Mouse (Mus musculus): Measurements from ENCODE around the gene Mutyh.
"Not testable (repeated sequence)": the region's sequence is repeated elsewhere in the genome, so short reads cannot be mapped to it uniquely, and the experiment has no call there.

Gene Mutyh

DNA sequence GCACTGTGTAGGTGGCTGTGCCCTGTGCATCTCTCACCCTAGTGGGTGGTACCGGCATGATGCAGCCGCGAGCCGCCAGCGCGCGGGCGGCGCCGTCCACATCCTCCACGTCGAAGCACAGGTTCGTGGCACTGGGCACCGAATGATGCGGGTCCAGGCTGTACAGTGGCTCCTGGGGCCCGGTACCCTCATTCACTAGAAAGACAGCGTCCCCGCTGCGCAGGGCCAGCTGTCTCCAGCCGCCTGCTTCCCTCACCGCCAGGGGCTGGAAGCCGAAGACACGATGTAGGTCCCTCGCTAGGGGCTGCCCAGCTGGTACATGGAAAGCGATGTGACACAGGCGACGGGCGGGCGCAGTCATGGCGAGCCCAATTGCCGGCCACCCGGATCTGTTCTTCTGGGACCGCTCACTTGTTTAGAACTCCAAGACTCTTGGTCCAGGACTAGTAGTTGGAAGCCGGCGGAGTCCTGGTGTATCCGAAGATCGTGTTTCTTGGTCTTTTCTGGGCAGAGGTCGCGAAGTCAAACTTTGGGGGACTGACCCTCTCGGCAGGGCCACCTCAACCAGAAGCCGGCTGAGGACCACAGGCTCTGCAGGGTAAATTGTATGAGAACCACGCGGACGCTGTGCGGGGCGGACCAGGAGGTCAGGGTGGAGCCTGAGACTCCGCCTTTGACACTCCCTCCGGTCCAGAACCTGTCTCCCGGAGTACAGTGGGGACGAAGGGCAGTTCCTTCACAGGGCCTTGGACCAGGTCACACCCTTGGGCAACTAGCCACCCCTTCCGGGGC is 13.6 kb downstream of the Mutyh start:
- DNase-seq (ENCODE audit: inconsistent ontology term): no peak

DNA sequence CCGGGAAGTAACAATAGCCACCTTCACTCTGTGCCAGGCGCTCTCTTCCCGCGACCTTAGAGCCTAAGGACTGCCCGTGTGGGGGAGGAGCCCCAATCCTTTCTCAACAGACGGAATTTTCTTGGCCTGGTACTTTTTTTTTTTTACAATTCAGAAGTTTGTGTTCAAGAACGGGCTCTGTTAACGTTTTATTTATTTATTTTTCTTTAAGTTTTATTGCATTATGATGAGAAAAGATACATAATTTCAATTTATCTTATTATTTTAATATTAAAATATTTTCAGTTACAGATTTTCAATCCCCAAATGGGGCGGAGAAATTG is 14.1 kb downstream of the Mutyh start, which contains the start of gene Hpdl:
Gene Hpdl, minus strand, starts transcription at position 14 of the 323 bp plus-strand sequence.
- DNase-seq (ENCODE audit: inconsistent ontology term): peak; percentile 83

DNA sequence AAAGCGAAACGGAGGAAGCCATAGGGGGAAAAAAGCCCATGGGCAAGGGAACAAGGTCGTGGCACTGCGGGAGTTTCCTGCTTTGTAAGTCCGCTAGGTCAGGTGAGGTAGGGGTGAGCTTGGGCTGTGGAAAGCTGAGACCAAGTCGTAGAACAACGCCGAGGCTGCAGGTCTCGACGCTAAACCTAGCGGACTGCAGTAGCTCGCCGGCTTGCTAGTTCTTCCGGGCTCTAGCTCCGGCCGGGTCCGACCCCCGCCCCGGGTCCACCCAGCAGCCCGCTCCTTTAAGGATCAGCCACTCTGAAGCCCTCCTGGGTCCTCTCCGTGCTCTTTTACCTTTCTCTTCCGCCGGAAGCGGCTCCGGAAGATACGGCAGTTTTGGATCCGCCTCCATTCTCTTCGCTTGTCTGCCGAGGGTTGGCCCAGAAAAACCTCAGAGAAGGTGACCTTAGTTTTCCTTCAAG is 17.1 kb downstream of the Mutyh start:
- peak; percentile 49 for DNase-seq (ENCODE audit: inconsistent ontology term)

DNA sequence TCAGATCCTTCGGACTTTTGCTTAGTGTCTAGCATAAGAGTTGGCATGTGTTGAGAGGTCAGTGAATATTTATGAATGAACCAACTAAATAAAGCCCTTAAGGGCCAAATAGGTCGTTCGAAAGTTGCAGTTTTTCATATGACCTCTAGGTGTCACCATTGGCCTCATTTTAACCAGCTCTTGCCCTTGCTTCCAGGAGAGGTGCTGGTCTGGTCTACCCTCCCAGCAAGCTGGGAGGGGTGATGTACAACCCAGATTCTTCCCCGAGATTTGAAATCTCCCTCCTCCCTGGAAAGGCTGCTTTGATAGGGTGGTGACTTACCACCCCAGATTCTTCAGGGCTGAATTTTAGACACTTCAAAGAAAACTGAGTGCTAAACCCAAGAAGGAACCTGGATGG is 20.3 kb downstream of the Mutyh start:
- peak; percentile 66 for DNase-seq (ENCODE audit: inconsistent ontology term)

DNA sequence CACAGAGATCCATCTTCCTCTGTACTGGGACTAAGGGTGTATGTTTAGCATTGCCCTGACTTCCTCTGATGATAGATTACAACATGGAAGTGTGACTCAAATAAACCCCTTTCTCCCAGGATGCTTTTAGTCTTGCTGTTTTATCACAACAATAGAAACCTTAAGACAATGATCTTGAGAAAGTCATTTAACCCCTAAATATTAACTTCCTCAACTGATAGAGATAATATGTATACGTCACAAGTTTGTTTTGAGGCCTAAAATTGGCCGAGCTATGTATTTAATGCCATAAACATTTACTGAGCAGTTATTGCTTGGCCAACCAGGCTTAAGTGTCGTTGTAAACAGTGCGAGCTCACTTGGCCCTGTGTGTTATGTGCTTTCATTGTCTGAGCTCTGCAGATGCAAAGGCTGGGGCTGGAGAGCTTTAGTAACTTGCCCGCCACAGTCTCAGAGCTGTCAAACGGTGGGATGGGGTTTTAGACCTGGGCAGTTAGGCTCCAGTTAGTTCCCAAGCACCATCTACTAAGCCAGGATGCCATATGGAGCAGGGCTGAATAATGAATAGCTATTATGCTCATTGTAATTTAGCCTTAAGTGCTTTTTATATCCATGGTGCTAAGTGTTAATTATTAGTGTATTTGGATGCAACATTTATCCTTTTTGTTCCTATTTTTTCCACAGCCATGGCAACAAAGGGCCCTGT is 22.0 kb downstream of the Mutyh start:
- no peak for DNase-seq (ENCODE audit: inconsistent ontology term)

DNA sequence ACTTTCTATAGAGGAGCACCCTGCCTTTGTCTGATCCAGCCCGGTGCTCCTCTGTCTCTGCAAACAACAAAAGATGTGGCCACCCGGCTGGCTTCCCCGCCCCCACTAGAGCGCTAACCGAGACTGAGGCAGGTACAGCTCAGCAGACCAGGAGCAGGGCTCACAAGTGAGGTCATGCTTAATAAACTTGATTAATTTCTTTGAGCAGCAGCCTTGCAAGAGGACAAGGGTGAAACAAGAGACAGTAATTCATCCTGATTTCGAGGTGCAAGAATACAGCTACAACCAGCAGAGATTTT is 22.5 kb downstream of the Mutyh start:
- DNase-seq (ENCODE audit: inconsistent ontology term): no peak

DNA sequence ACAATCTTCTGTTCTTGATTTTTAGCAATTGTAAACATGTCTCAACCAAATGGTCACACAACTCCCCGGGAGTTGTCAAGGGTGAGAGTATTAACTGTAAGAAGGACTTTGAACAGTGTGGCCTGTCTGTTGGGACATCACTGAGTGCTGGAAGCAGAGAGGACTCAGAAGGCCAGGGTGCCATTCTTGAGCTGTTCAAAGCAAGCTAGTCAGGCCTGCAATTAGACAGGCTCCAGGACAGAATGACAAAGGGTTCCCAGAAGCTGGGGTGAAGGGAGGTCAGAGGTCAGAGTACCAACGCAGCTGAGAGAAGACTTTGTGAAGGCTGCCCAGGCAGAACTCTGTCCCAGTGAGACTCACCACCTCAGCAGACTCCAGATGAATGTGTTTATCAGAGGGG is 31.5 kb downstream of the Mutyh start:
- DNase-seq (ENCODE audit: inconsistent ontology term): no peak

DNA sequence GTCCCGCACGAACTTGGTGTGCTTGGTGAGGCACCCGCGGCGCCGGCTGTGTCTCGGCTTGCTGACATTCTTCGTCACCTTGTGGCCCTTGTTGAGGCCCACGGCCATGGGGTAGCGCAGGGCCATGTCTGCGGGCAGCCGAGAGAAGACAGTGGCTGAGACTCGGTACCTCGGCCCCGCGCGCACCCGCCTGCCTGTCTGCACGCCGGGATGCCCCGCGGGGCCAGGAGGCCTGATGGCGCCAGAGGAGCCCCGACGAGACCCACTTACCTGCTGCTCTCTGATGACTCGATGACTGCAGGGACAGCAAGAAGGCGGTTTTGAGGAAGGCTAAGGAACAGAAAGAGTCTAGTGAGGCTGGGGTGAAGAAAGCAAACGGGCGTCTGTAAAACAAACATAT is 32.6 kb downstream of the Mutyh start:
- not testable (repeated sequence) for DNase-seq (ENCODE audit: inconsistent ontology term)

DNA sequence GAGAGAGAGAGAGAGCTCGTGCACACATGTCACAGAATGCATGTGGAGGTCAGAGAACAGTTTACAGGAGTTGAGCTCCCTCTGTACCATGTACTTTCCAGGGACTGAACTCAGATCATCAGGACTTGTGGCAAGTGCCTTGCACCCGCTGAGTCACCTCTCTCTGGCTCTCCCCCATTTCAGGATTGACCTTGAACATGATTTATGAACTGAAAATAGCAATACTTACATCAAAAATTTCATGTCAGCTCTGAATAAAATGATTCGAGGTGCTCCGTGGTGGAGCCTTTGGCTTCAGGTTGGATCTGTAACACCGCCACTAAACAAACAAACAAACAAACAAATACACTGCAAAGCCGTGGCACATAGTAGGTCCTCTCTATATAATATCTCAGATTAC is 33.3 kb downstream of the Mutyh start:
- DNase-seq (ENCODE audit: inconsistent ontology term): no peak

DNA sequence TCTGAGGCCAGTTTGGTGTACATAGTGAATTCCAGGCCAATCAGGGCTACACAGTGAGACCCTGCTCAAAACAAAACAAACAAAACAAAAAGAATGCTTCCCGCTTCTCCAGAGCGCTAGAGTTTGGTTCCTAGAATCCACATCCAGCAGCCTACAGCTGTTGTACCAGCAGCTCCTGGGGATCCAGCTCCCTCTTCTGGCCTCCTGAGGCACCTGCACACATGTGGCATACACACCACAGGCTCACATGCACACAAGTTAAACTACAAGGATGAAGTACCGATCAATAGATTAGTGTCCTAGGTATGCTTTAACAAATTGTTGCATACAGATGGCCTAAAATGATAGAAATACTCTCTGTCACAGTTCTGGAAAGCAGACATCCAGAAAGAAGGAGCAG is 36.8 kb downstream of the Mutyh start:
- no peak for DNase-seq (ENCODE audit: inconsistent ontology term)

DNA sequence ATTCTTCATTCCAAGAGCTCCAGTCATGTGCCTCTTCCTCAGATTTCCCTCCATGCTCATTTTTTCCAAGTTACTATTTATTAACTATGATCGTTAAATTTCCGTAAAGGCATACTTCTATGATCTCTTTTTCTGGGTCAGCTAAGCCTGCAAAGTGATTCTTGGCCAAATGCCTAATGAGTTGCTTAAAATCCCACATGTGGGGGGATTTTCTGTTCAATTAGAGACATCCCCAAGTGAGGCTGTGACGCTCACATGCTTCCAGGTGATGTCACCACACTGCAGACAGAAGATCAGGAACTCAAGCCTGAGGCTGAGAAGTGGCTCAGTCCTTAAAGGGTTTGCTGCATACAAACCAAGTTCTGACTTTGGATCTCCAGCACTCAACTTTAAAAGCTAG is 42.4 kb downstream of the Mutyh start:
- DNase-seq (ENCODE audit: inconsistent ontology term): peak; percentile 14

DNA sequence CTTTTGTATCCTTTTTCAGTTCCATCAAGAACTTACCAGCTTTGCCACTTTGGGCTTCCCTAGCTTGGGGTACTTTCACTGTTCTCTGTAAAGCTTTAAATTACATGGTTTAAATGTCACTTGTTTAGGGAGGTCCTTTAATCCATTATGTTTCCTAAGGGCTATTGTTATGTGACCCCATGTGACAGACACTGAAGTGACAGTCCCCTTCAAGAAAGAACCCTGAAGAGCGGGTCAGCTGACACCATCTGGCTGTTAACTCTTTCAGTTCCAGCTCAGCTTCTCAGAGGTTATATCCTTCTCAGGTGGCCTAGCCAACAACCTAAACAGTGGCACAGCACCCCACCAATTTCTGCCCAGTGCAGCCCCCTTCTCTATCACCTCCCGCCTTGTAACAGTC is 46.8 kb downstream of the Mutyh start:
- DNase-seq (ENCODE audit: inconsistent ontology term): no peak

DNA sequence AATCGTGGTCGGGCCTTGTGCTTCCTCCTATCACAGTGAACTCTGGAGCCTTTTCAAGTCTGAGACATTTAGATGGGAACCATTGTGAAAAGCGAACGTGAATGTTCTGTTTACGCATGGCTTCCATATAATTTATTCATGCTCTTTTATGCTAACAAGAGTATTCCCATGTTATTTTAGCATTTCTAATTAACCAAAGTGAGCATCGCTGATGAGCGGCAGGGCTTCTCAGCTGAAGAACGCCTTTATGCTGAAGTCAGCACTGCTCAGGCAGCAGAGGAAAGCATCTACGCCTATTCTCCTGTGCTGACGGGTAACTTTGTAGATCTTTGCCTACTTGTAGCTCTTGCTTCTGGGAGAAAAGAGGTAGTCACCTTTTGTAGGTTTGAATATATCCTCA is 49.7 kb downstream of the Mutyh start:
- no peak for DNase-seq (ENCODE audit: inconsistent ontology term)

DNA sequence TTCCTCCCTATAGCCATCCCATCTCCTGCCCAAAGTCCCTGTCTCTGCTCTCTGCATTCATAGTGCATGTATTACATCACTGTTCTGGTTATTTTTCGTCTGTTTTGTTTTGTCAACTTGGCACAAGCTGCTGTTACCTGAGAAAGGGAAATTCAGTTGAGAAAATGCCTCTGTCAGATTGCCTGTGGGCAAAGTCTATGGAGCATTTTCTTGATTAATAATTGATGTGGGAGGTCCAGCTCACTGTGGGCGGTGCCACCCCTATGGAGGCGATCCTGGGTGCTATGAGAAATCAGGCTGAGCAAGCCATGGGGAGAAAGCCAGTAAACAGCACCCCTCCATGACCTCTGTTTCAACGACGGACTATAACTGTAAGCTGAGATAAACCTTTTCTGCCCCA is 52.2 kb downstream of the Mutyh start:
- DNase-seq (ENCODE audit: inconsistent ontology term): no peak

DNA sequence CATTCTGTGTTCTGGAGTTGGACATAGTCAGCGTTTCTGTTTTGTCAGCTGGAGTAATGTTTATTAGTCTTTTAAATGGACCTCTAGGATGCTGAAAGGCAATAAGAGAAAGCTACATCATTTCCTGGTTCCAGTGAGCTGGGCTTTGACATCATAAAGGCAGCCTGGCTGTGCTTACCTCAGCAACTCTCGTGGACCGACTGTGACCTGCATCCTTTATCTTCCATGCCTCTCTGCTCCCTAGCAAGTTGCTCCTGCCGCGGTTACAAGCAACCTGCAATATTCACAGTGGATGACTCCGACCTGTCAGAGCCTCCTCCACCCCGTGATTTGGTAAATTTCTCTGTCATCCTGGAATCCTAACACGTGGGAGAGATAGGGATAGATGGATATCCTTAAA is 54.5 kb downstream of the Mutyh start:
- DNase-seq (ENCODE audit: inconsistent ontology term): no peak
